Mouse (Mus musculus) layer of hippocampus, adult 2 months (tissue): ENCODE results near the gene Olfr1028. TPM values are rescaled to one million over a fixed set of nuclear protein-coding genes. Genes with fewer than 3 reads are reported as not detected.

Source experiments
- DNase-seq, 2 experiments: peaks; one replicate each; pipeline ENCODE4 v3.0.0; 2022; ENCODE audit warnings: low spot score in 2 of 2
- H3K27ac ChIP-seq: fragments of 200-600 bp; 2 replicates; pipeline ENCODE4 v1.8.1; 2022
- H3K4me3 ChIP-seq: fragments of 200-600 bp; 2 replicates; pipeline ENCODE4 v1.8.1; 2022; ENCODE audit warnings: mild to moderate bottlenecking
- CTCF ChIP-seq: fragments of 200-600 bp; conservative IDR thresholded peaks from 2 replicates; pipeline ENCODE4 v1.8.1; 2022; ENCODE audit warnings: antibody characterized with exemption, mild to moderate bottlenecking, moderate library complexity
- long read RNA-seq, 2 experiments: library from polyadenylated mRNA; stranded (forward); transcript quantifications; one replicate each; pipeline ENCODE4 v2.0.0; 2021; ENCODE audit warnings: borderline mapping rate in 2 of 2
- total RNA-seq, 2 experiments: library from RNA; stranded (reverse); gene quantifications; 2 replicates each; pipeline ENCODE4 v1.2.3; 2021

Olfr1028 gene
- total RNA-seq = under 1 TPM in 1 of 2 experiments, not detected in 1; 0.10 TPM
- long read RNA-seq, experiment 1 = 0 reads
- long read RNA-seq, experiment 2 = 0 reads

DNA sequence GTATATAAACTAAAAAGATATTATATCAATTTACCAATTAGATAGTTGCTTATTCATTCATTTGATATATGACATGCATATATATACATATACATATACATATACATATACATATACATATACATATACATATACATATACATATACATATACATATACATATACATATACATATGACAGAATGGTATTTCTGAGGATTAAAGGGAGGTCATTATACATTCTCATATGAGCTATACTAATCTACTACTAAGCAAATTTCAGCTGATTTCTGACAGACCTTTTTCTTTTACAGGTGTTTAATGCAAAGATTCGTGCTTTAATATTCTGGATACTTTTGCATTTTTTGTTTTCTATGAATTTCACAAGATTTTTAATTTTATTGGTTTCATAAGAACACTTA is at the start of gene Olfr1028:
Gene Olfr1028, plus strand, starts transcription at position 301 of the 400 bp plus-strand sequence.
- Histone ChIP-seq H3K4me3 (no peak within 1 kb of the TSS), H3K27ac (no peak within 1 kb of the TSS)
- no peak for TF ChIP-seq CTCF
- DNase-seq = no peak

DNA sequence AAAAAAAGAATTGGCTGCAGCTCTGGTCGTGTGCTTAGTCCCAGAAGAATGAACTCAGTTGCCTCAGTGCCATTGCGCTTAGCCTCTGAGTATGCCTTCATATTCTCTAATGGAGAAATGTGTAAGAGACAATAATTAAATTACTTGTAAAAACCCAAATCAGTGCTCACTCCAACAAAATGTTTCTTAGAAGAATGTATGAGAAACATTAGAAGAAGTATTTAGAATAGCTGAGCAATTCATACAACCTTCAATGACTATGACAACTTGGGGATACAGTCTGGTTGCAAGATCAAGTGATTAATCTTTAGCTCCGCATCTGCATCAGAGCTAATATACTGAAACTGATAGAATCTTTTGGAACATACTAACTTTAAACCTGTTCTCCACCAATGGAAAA is 45.3 kb upstream of the Olfr1028 start, which contains the start of gene Olfr1024:
Gene Olfr1024, minus strand, starts transcription at position 101 of the 400 bp plus-strand sequence.
- no peak for DNase-seq
- Histone ChIP-seq H3K27ac (no peak within 1 kb of the TSS), H3K4me3 (no peak within 1 kb of the TSS)
- no peak for TF ChIP-seq CTCF

DNA sequence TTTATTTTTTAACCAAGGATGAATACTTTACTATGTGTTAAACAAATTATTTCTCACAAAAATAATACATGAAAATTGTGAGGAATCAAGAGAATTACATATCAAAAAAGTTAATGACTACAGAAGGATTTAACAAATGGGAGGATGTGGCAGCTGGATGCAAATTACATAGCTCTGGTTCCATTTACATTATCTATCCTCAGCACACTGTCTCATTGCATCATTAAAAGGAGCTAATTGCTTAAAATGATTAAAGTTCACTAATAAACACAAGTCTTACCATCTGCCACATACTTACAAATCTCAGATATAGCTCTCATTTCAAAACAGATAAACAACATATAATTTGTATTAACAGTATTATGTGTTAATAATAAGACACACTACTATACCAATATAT is 37.0 kb upstream of the Olfr1028 start:
- no peak for DNase-seq
- no peak for TF ChIP-seq CTCF
- Histone ChIP-seq H3K27ac (no peak overlapping the region), H3K4me3 (no peak overlapping the region)

DNA sequence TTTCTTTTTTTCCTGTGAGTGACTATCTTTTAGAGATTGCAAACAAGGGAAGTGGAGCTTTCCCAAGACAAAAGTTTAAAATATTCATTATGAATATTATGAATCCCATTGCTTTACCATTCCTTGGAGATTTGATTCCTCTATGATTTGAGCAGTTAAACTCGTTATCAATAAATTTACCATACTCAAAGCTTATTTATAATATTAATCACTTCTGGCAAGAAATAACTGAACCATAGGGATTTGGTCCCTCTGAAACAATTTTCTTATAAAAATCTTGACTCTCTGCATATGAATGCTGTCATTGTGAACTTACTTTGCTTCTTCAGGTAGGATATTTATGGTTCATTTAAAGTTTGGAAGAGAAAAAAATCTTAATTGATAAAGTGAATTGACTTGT is 35.3 kb upstream of the Olfr1028 start, which contains the start of gene Olfr1025-ps1:
Gene Olfr1025-ps1, plus strand, starts transcription at position 301 of the 400 bp plus-strand sequence.
- DNase-seq = no peak
- H3K27ac ChIP-seq = no peak within 1 kb of the TSS
- no peak for TF ChIP-seq CTCF
- no peak within 1 kb of the TSS for H3K4me3 ChIP-seq

DNA sequence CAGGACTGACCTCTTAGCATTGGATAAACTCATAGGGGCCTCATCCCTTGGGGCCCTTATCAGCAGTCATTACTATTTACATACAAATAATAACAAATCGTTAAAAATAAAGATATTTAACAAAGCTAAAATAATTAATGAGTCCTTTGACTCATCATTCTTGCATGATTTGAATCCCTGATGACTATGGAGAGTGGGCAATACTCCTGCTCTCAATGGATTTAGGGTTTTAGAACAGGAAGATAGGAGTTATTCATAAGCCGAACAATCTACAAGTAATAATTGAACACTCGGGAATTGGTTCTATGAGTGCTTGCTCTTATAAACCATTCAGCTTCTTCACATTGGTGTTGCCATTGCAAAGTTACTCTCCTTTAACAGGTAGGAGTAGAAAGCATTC is 29.0 kb upstream of the Olfr1028 start, which contains the start of gene Olfr1026:
Gene Olfr1026, plus strand, starts transcription at position 301 of the 400 bp plus-strand sequence.
- DNase-seq = no peak
- Histone ChIP-seq H3K4me3 (no peak within 1 kb of the TSS), H3K27ac (no peak within 1 kb of the TSS)
- no peak for TF ChIP-seq CTCF

DNA sequence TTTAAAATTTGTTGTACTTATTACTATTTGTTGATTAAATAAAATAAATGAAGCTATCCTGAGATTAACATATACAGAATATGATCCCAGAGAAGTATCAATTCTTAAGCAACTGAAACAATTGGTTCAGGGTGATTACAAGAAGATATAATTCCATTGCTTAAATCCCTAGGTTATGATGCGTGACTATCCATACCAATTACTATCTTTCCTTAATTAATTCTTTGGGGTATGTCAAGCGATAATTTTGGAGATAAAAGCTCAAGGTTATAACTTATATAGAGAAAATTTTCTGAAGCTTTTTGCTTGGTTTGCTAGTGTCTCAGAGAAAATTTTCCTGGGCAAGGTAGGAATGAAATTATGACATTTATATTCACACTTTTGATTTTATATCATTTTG is 23.4 kb downstream of the Olfr1028 start, which contains the start of gene Olfr1029:
Gene Olfr1029, plus strand, starts transcription at position 301 of the 400 bp plus-strand sequence.
- DNase-seq = no peak
- Histone ChIP-seq H3K27ac (no peak within 1 kb of the TSS), H3K4me3 (no peak within 1 kb of the TSS)
- no peak for TF ChIP-seq CTCF

DNA sequence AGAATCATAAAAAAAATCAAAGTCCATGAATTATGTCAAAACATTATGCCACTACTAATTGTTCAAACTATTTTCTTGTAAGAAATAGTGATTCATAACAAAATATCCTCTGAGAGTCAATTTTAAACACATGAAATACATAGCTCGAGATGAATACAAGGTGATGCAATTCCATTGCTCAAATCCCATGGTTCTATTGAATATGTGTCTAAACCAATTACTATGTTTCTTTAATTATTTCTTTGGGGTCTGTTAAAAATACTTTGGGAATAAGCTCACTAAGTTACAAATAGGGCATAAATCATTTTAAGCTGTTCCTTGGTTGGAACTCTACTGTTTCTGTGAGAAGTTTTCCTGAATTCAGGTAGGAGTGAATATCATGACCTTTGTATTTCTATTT is 28.7 kb downstream of the Olfr1028 start, which contains the start of gene Olfr1030:
Gene Olfr1030, plus strand, starts transcription at position 301 of the 400 bp plus-strand sequence.
- no peak for TF ChIP-seq CTCF
- H3K4me3 ChIP-seq = no peak within 1 kb of the TSS
- no peak within 1 kb of the TSS for H3K27ac ChIP-seq
- DNase-seq = no peak

DNA sequence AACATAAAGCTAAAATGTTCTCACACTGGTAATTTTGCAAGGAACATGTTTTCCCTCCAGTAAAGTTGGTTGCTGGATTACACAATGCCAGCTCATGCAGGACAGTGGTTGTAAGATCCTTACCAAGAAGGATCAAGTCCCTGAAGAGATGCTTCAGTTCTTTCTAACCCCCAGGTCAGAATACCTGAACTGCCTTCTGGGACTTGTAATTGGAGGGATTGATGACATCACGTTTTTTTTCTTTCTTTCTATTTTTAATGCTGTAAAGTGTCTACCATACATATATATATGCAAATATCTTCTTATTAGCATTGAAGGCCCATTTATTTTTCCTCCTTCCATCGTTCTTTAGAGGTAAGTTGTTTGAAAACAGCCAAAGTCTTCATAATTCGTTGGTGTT is 39.8 kb downstream of the Olfr1028 start, which contains the start of gene Olfr1031:
Gene Olfr1031, plus strand, starts transcription at position 301 of the 400 bp plus-strand sequence.
- no peak within 1 kb of the TSS for H3K27ac ChIP-seq
- no peak for TF ChIP-seq CTCF
- no peak within 1 kb of the TSS for H3K4me3 ChIP-seq
- DNase-seq = no peak

Other genes starting within 250 kb of the Olfr1028 start
- not detected for gene Olfr1009, start 235.0 kb upstream of the Olfr1028 start, total RNA-seq
- not detected for gene Olfr1012, start 187.7 kb upstream of the Olfr1028 start, total RNA-seq
- not detected for gene Olfr1013, start 183.3 kb upstream of the Olfr1028 start, total RNA-seq
- gene Olfr1014, start 177.7 kb upstream of the Olfr1028 start, total RNA-seq = not detected
- not detected for gene Olfr1015, start 168.4 kb upstream of the Olfr1028 start, total RNA-seq
- gene Olfr1016, start 147.9 kb upstream of the Olfr1028 start, total RNA-seq = not detected
- gene Olfr1018, start 132.0 kb upstream of the Olfr1028 start, total RNA-seq = not detected
- gene Olfr1019, start 105.0 kb upstream of the Olfr1028 start, total RNA-seq = not detected
- gene Olfr1020, start 103.4 kb upstream of the Olfr1028 start, total RNA-seq = not detected
- not detected for gene Olfr1022, start 81.8 kb upstream of the Olfr1028 start, total RNA-seq
- gene Olfr1023, start 64.8 kb upstream of the Olfr1028 start, total RNA-seq = not detected
- not detected for gene Olfr1024, start 45.4 kb upstream of the Olfr1028 start, total RNA-seq
- gene Olfr1025-ps1, start 35.2 kb upstream of the Olfr1028 start, total RNA-seq = not detected
- gene Olfr1026, start 28.9 kb upstream of the Olfr1028 start, total RNA-seq = not detected
- gene Olfr1029, start 23.5 kb downstream of the Olfr1028 start, total RNA-seq = not detected
- not detected for gene Olfr1030, start 28.8 kb downstream of the Olfr1028 start, total RNA-seq
- gene Olfr1031, start 39.9 kb downstream of the Olfr1028 start, total RNA-seq = not detected
- gene Olfr1032, start 55.1 kb downstream of the Olfr1028 start, total RNA-seq = not detected
- gene Olfr1033, start 70.2 kb downstream of the Olfr1028 start, total RNA-seq = not detected
- gene Olfr1034, start 95.4 kb downstream of the Olfr1028 start, total RNA-seq = not detected
- gene Olfr1036, start 123.6 kb downstream of the Olfr1028 start, total RNA-seq = not detected
- not detected for gene Olfr1037, start 136.9 kb downstream of the Olfr1028 start, total RNA-seq
- not detected for gene Olfr1039, start 185.5 kb downstream of the Olfr1028 start, total RNA-seq
- gene Olfr1040, start 196.3 kb downstream of the Olfr1028 start, total RNA-seq = not detected
- gene Olfr1042, start 211.4 kb downstream of the Olfr1028 start, total RNA-seq = not detected
- not detected for gene Olfr1043, start 217.1 kb downstream of the Olfr1028 start, total RNA-seq
- not detected for gene Olfr1044, start 227.4 kb downstream of the Olfr1028 start, total RNA-seq
- gene Olfr52, start 235.2 kb downstream of the Olfr1028 start, total RNA-seq = not detected